Mouse (Mus musculus) heart, adult 2 months (tissue): ENCODE measurements at regions not wholly inside any gene's neighbourhood (a gene's known extent, or its start where the extent isn't known, plus 50 kb on each side); places are given as distances from the start of the nearest gene placed in this dataset.

Experiments used
- DNase-seq, 2 experiments: peaks; one replicate each; pipeline ENCODE4 v3.0.0; 2021
- H3K27ac ChIP-seq: fragments of 200-600 bp; 2 replicates; pipeline ENCODE4 v1.8.1; 2022
- H3K27me3 ChIP-seq: fragments of 200-500 bp; 2 replicates; pipeline ENCODE4 v1.6.1; 2012; ENCODE audit warnings: mild to moderate bottlenecking, low read length, inconsistent platforms, mixed read lengths; ENCODE audit not compliant: control insufficient read depth, insufficient read depth
- H3K36me3 ChIP-seq: fragments of 200-500 bp; 2 replicates; pipeline ENCODE4 v1.6.1; 2012; ENCODE audit warnings: low read length, inconsistent platforms; ENCODE audit not compliant: control insufficient read depth, insufficient read depth
- H3K4me1 ChIP-seq: fragments of 200-500 bp; 2 replicates; pipeline ENCODE4 v1.6.1; 2011; ENCODE audit warnings: low read length; ENCODE audit not compliant: control insufficient read depth, insufficient read depth
- H3K4me3 ChIP-seq: fragments of 200-600 bp; 2 replicates; pipeline ENCODE4 v1.8.1; 2022
- H3K79me2 ChIP-seq: fragments of 200-500 bp; replicated peaks from 2 replicates; pipeline ENCODE4 v1.6.1; 2012; ENCODE audit warnings: mild to moderate bottlenecking, inconsistent platforms, low read length, moderate library complexity, mixed read lengths; ENCODE audit not compliant: control insufficient read depth, insufficient read depth
- H3K9ac ChIP-seq: fragments of 200-500 bp; 2 replicates; pipeline ENCODE4 v1.6.1; 2012; ENCODE audit warnings: low read depth, mild to moderate bottlenecking, control low read depth, inconsistent platforms, low read length, mixed read lengths
- CTCF ChIP-seq: fragments of 200-600 bp; IDR thresholded peaks from 2 replicates; pipeline ENCODE4 v1.8.1; 2022; ENCODE audit warnings: antibody characterized with exemption, mild to moderate bottlenecking, moderate library complexity
- EP300 ChIP-seq: fragments of 200-500 bp; IDR thresholded peaks from 2 replicates; pipeline ENCODE4 v1.6.1; 2011; ENCODE audit warnings: low read depth, low read length, control low read depth; ENCODE audit not compliant: insufficient read depth
- POLR2A ChIP-seq: fragments of 200-500 bp; IDR thresholded peaks from 2 replicates; pipeline ENCODE4 v1.6.1; 2011; ENCODE audit warnings: mild to moderate bottlenecking, low read depth, low read length, control low read depth; ENCODE audit not compliant: insufficient read depth
- WGBS: fragments of 180-500 bp; shearing (Covaris S2); methylation state at CpG from one replicate; pipeline ENCODE4 v1.1.7; 2018; 5-methylcytosine and 5-hydroxymethylcytosine counted together
- intact Hi-C: fragments of 180-260 bp; cut with DNase I; formaldehyde crosslinking; loops from one replicate; pipeline ENCODE4 v1.15.1; 2025

GRCm38 (mm10) chr9:113601451-113601850, 106.6 kb downstream of the Pdcd6ip start:
- 11% methylated on average over 5 of the region's 5 CpGs for WGBS
- TF ChIP-seq POLR2A (no peak), CTCF (no peak), EP300 (no peak)
- no peaks in the 10 kb centered on the region for H3K79me2 ChIP-seq
- no peak overlapping the region for H3K27ac ChIP-seq
- no peaks in the 10 kb centered on the region for H3K4me1 ChIP-seq
- H3K27me3 ChIP-seq = no peaks in the 10 kb centered on the region
- intact Hi-C loops = no loop called here
- H3K4me3 ChIP-seq = no peak overlapping the region
- no peaks in the 10 kb centered on the region for H3K36me3 ChIP-seq
- DNase-seq = no peak
- H3K9ac ChIP-seq = no peak overlapping the region

DNA sequence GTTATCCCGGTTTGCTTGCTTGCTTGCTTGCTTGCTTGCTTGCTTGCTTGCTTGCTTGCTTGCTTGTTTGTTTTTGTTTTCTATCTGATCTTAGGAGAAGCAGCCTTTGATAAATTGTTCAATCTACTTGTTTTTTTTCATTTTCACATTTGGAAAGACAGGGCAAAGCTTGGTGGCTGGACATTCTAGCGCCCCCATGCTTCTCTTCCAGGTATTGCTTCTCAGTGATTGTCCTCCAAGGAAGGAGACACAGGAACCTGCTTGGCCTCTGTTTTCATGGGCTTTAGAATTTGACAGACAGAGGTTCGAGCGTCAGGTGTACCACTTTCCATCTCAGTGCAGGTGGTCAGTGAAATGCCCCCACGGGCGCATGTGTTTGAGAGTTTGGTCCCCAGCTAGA, 120.8 kb downstream of the Pdcd6ip start:
- Histone ChIP-seq H3K27me3 (no peaks in the 10 kb centered on the region), H3K27ac (no peak overlapping the region), H3K9ac (no peak overlapping the region), H3K36me3 (no peaks in the 10 kb centered on the region), H3K79me2 (no peaks in the 10 kb centered on the region), H3K4me1 (no peaks in the 10 kb centered on the region), H3K4me3 (no peak overlapping the region)
- TF ChIP-seq CTCF = peak; percentile 33
- TF ChIP-seq EP300 = no peak
- no peak for TF ChIP-seq POLR2A
- intact Hi-C loops = no loop called here
- WGBS = 54% methylated on average over 6 of the region's 6 CpGs
- DNase-seq = no peak

DNA sequence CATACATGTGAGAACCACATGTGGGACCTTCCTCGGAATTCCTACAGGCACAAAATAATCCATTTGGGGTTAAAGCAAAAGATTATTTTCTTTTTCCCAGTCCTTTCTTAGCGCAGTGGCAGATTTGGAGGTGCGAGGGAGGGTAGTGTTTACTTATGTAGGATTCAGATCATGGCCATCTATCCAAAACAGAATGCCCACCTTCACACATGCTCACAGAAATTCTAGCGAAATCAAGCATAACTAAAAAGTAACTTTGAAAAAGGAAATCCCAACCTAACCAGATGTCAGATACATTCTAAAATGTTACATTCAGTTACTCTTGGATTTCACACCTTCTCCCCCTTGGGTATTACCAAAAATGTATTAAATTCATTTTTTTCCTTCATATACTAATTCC, 121.6 kb downstream of the Pdcd6ip start:
- intact Hi-C loops = no loop called here
- H3K9ac ChIP-seq = no peak overlapping the region
- H3K27ac ChIP-seq = no peak overlapping the region
- no peak overlapping the region for H3K4me3 ChIP-seq
- WGBS = 84% methylated on average over 4 of the region's 4 CpGs
- H3K79me2 ChIP-seq = no peaks in the 10 kb centered on the region
- H3K36me3 ChIP-seq = no peaks in the 10 kb centered on the region
- no peaks in the 10 kb centered on the region for H3K4me1 ChIP-seq
- H3K27me3 ChIP-seq = no peaks in the 10 kb centered on the region
- TF ChIP-seq POLR2A (no peak), EP300 (no peak), CTCF (no peak)
- no peak for DNase-seq

GRCm38 (mm10) chr9:113578221-113578620, 129.8 kb downstream of the Pdcd6ip start:
- no peak overlapping the region for H3K9ac ChIP-seq
- no peak for DNase-seq
- intact Hi-C loops = no loop called here
- no peaks in the 10 kb centered on the region for H3K79me2 ChIP-seq
- no peaks in the 10 kb centered on the region for H3K27me3 ChIP-seq
- no peaks in the 10 kb centered on the region for H3K4me1 ChIP-seq
- TF ChIP-seq POLR2A (no peak), EP300 (no peak), CTCF (no peak)
- no peak overlapping the region for H3K27ac ChIP-seq
- WGBS = 81% methylated on average over 9 of the region's 9 CpGs
- H3K4me3 ChIP-seq = no peak overlapping the region
- no peaks in the 10 kb centered on the region for H3K36me3 ChIP-seq

- no peak overlapping the region for H3K9ac ChIP-seq
- WGBS = 45% methylated on average over 1 of the region's 1 CpGs
- intact Hi-C loops = no loop called here
- H3K27ac ChIP-seq = no peak overlapping the region
- H3K4me3 ChIP-seq = no peak overlapping the region
- H3K4me1 ChIP-seq = no peaks in the 10 kb centered on the region
- no peak for DNase-seq
- TF ChIP-seq EP300 (no peak), CTCF (no peak), POLR2A (no peak)
- H3K79me2 ChIP-seq = no peaks in the 10 kb centered on the region
- no peaks in the 10 kb centered on the region for H3K36me3 ChIP-seq
- no peaks in the 10 kb centered on the region for H3K27me3 ChIP-seq
Observed at GRCm38 (mm10) chr9:113568849-113569248, 139.2 kb downstream of the Pdcd6ip start.

- no peak overlapping the region for H3K4me3 ChIP-seq
- H3K4me1 ChIP-seq = no peaks in the 10 kb centered on the region
- 66% methylated on average over 1 of the region's 1 CpGs for WGBS
- peak in 1 of 2 experiments; percentile 5 for DNase-seq
- no peaks in the 10 kb centered on the region for H3K79me2 ChIP-seq
- TF ChIP-seq EP300 (no peak), CTCF (no peak), POLR2A (no peak)
- H3K27ac ChIP-seq = no peak overlapping the region
- H3K36me3 ChIP-seq = no peaks in the 10 kb centered on the region
- H3K9ac ChIP-seq = no peak overlapping the region
- intact Hi-C loops = no loop called here
- no peaks in the 10 kb centered on the region for H3K27me3 ChIP-seq
Observed at GRCm38 (mm10) chr9:113567705-113568104, 140.4 kb downstream of the Pdcd6ip start.

- H3K9ac ChIP-seq = no peak overlapping the region
- no peak overlapping the region for H3K27ac ChIP-seq
- intact Hi-C loops = no loop called here
- H3K27me3 ChIP-seq = no peaks in the 10 kb centered on the region
- DNase-seq = no peak
- H3K79me2 ChIP-seq = no peaks in the 10 kb centered on the region
- H3K36me3 ChIP-seq = no peaks in the 10 kb centered on the region
- no peak overlapping the region for H3K4me3 ChIP-seq
- 71% methylated on average over 3 of the region's 3 CpGs for WGBS
- no peaks in the 10 kb centered on the region for H3K4me1 ChIP-seq
- no peak for TF ChIP-seq POLR2A
- TF ChIP-seq EP300 = no peak
- no peak for TF ChIP-seq CTCF
Observed at GRCm38 (mm10) chr9:113566620-113567019, 141.4 kb downstream of the Pdcd6ip start.
